Mouse (Mus musculus): ENCODE measurements around the gene Trpm2. TPM values are rescaled to one million over a fixed set of nuclear protein-coding genes. Genes with fewer than 3 reads are reported as not detected.

Gene Trpm2
- polyA plus RNA-seq, 1 experiment: 53.7 TPM

- Histone ChIP-seq H3K4me3 (replicated peaks; ENCODE audit: control insufficient read depth, low read depth, low read length) (no peak within 1 kb of the TSS), H3K4me1 (ENCODE audit: control insufficient read depth, insufficient read depth, low read length) (no peaks in the 10 kb centered on the region), H3K27ac (ENCODE audit: control insufficient read depth, insufficient read depth, low read depth, low read length, poor library complexity) (no peak within 1 kb of the TSS)
- 66% methylated on average over 7 of the region's 7 CpGs for WGBS
- no peak for TF ChIP-seq CTCF (IDR thresholded peaks at IDR 0.05; ENCODE audit: control insufficient read depth, insufficient read depth, low read length)
- no peak for TF ChIP-seq POLR2A (IDR thresholded peaks at IDR 0.05; ENCODE audit: borderline replicate concordance, control insufficient read depth, low read depth, low read length)
Measured at GRCm38 (mm10) chr10:77861675-77862074, 108.7 kb downstream of the Trpm2 start, which contains the start of gene Gm3285. Gene Gm3285 (plus strand): TSS chr10:77861975.

Other genes with a start within 250 kb of the Trpm2 start
- not detected in 2 replicates for gene Krtap12-1, start 250.0 kb downstream of the Trpm2 start, polyA plus RNA-seq (2011; ENCODE audit: insufficient read depth, insufficient read length, low replicate concordance, missing spikeins)
- gene Gm10100, start 244.1 kb downstream of the Trpm2 start, polyA plus RNA-seq (2011; ENCODE audit: insufficient read depth, insufficient read length, low replicate concordance, missing spikeins): not detected in 2 replicates
- gene Gm18596, start 227.9 kb downstream of the Trpm2 start, polyA plus RNA-seq (2011; ENCODE audit: insufficient read depth, insufficient read length, low replicate concordance, missing spikeins): not detected in 2 replicates
- gene Gm9736, start 219.2 kb downstream of the Trpm2 start, polyA plus RNA-seq (2011; ENCODE audit: insufficient read depth, insufficient read length, low replicate concordance, missing spikeins): not detected in 2 replicates
- not detected in 2 replicates for gene Gm3233, start 210.9 kb downstream of the Trpm2 start, polyA plus RNA-seq (2011; ENCODE audit: insufficient read depth, insufficient read length, low replicate concordance, missing spikeins)
- gene Gm3238, start 199.2 kb downstream of the Trpm2 start, polyA plus RNA-seq (2011; ENCODE audit: insufficient read depth, insufficient read length, low replicate concordance, missing spikeins): not detected in 2 replicates
- gene Gm7138, start 193.6 kb downstream of the Trpm2 start, polyA plus RNA-seq (2011; ENCODE audit: insufficient read depth, insufficient read length, low replicate concordance, missing spikeins): not detected in 2 replicates
- not detected in 2 replicates for gene Gm3250, start 188.0 kb downstream of the Trpm2 start, polyA plus RNA-seq (2011; ENCODE audit: insufficient read depth, insufficient read length, low replicate concordance, missing spikeins)
- not detected in 2 replicates for gene Gm7137, start 182.4 kb downstream of the Trpm2 start, polyA plus RNA-seq (2011; ENCODE audit: insufficient read depth, insufficient read length, low replicate concordance, missing spikeins)
- not detected in 2 replicates for gene Gm9639, start 175.5 kb downstream of the Trpm2 start, polyA plus RNA-seq (2011; ENCODE audit: insufficient read depth, insufficient read length, low replicate concordance, missing spikeins)
- gene Gm19668, start 171.4 kb downstream of the Trpm2 start, polyA plus RNA-seq (2011; ENCODE audit: insufficient read depth, insufficient read length, low replicate concordance, missing spikeins): not detected in 2 replicates
- not detected in 2 replicates for gene Gm9507, start 158.7 kb downstream of the Trpm2 start, polyA plus RNA-seq (2011; ENCODE audit: insufficient read depth, insufficient read length, low replicate concordance, missing spikeins)
- gene Gm2696, start 155.9 kb downstream of the Trpm2 start, polyA plus RNA-seq (2011; ENCODE audit: insufficient read depth, insufficient read length, low replicate concordance, missing spikeins): not detected in 2 replicates
- gene Krtap10-4, start 143.5 kb downstream of the Trpm2 start, polyA plus RNA-seq (2011; ENCODE audit: insufficient read depth, insufficient read length, low replicate concordance, missing spikeins): not detected in 2 replicates
- gene Krtap10-10, start 134.6 kb downstream of the Trpm2 start, polyA plus RNA-seq (2011; ENCODE audit: insufficient read depth, insufficient read length, low replicate concordance, missing spikeins): not detected in 2 replicates
- gene Gm36176, start 123.8 kb downstream of the Trpm2 start, polyA plus RNA-seq (2011; ENCODE audit: insufficient read depth, insufficient read length, low replicate concordance, missing spikeins): not detected in 2 replicates
- not detected in 2 replicates for gene Gm10318, start 117.7 kb downstream of the Trpm2 start, polyA plus RNA-seq (2011; ENCODE audit: insufficient read depth, insufficient read length, low replicate concordance, missing spikeins)
- gene Gm3285, start 108.6 kb downstream of the Trpm2 start, polyA plus RNA-seq (2011; ENCODE audit: insufficient read depth, insufficient read length, low replicate concordance, missing spikeins): not detected in 2 replicates
- gene Lrrc3, start 68.0 kb downstream of the Trpm2 start, polyA plus RNA-seq (2011; ENCODE audit: insufficient read depth, insufficient read length, low replicate concordance, missing spikeins): 0.70 TPM in 1 of 2 replicates, not detected in the other
- 4.4 and 5.8 TPM in 2 replicates for gene 1810043G02Rik, start 8.0 kb upstream of the Trpm2 start, polyA plus RNA-seq (2011; ENCODE audit: insufficient read depth, insufficient read length, low replicate concordance, missing spikeins)
- gene Pfkl, start 39.5 kb upstream of the Trpm2 start, polyA plus RNA-seq (2011; ENCODE audit: insufficient read depth, insufficient read length, low replicate concordance, missing spikeins): 8.0 and 13.3 TPM in 2 replicates
- gene Dnmt3l, start 71.4 kb upstream of the Trpm2 start, polyA plus RNA-seq (2011; ENCODE audit: insufficient read depth, insufficient read length, low replicate concordance, missing spikeins): 6.7 TPM in 1 of 2 replicates, not detected in the other
- not detected in 2 replicates for gene Aire, start 73.0 kb upstream of the Trpm2 start, polyA plus RNA-seq (2011; ENCODE audit: insufficient read depth, insufficient read length, low replicate concordance, missing spikeins)
- 7.9 and 20.7 TPM in 2 replicates for gene Icosl, start 98.7 kb upstream of the Trpm2 start, polyA plus RNA-seq (2011; ENCODE audit: insufficient read depth, insufficient read length, low replicate concordance, missing spikeins)
- gene D10Jhu81e, start 199.2 kb upstream of the Trpm2 start, polyA plus RNA-seq (2011; ENCODE audit: insufficient read depth, insufficient read length, low replicate concordance, missing spikeins): 25.3 and 31.3 TPM in 2 replicates
- 7.2 and 13.9 TPM in 2 replicates for gene Pwp2, start 214.6 kb upstream of the Trpm2 start, polyA plus RNA-seq (2011; ENCODE audit: insufficient read depth, insufficient read length, low replicate concordance, missing spikeins)